Mouse (Mus musculus) gastrocnemius, postnatal 14 days (tissue): ENCODE data around the gene Tex52. TPM values are rescaled to one million over a fixed set of nuclear protein-coding genes. Genes with fewer than 3 reads are reported as not detected.
"Not testable (repeated sequence)": the region's sequence is repeated elsewhere in the genome, so short reads cannot be mapped to it uniquely, and the experiment has no call there.

Experiments
- DNase-seq: peaks from one replicate; pipeline ENCODE4 v3.0.0; 2021; ENCODE audit warnings: mixed read lengths
- intact Hi-C: fragments of 180-260 bp; cut with DNase I; formaldehyde crosslinking; loops from one replicate; pipeline ENCODE4 v1.15.1; 2025; ENCODE audit warnings: low total_unique reads
- total RNA-seq, 2 experiments: library from RNA; stranded (reverse); gene quantifications; 2 replicates each; pipeline ENCODE4 v1.2.3; 2021

Gene Tex52
- total RNA-seq, 2 experiments from 2014 or later: not detected

DNA sequence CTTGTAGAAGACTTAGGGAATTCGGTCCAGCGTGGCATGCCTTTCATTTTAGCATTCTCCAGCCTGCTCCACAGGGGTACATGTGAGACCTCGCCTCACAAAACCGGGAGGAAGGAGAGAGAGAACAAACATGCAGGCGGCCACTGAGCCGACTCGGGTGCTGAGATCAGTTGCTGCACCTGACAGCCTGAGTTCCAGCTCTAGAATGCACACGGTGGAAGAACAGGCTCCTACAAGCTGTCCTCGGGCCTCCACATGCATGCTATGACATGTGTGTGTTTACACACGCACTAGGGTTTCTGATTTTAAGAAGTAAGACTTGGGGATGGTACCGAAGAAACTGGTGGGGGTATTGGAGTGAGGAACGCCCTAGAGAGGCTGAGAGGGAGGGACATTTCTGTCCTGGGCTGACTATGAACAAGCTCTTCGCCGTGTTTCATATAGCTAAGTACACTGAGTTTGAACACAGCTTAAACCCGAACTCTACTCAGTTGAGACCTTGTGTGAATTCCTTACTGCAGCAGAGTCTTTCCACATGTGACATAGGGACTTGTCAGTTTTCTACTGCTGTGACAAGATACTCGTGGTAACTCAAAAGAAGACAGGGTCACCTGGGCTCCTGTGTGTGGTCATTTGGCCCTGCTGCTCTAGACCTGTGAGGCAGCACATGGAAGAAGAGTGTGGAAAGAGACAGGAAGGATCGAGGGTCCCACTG lies 1.3 kb downstream of the Tex52 start:
- no peak for DNase-seq
- intact Hi-C loops: no loop called here

DNA sequence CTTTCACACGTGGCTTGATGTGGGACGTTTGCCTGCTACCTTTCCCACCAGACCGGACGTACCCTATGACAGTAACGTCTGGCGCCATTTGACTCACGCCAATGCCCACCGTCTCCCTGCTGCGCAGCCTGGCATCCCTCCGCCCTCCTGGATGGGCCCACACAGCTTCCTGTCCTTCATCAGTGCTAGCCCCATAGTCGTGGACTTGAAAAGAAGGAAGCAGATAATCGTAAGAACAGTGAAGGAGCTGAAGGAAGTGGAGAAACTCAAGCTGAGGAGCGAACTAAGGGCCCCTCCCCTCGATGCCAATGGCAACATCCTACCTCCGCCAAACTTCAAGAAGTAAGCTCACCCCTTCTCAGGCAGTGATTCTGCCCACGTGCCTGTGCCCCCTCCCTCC lies 4.4 kb downstream of the Tex52 start:
- intact Hi-C loops: no loop called here
- no peak for DNase-seq

DNA sequence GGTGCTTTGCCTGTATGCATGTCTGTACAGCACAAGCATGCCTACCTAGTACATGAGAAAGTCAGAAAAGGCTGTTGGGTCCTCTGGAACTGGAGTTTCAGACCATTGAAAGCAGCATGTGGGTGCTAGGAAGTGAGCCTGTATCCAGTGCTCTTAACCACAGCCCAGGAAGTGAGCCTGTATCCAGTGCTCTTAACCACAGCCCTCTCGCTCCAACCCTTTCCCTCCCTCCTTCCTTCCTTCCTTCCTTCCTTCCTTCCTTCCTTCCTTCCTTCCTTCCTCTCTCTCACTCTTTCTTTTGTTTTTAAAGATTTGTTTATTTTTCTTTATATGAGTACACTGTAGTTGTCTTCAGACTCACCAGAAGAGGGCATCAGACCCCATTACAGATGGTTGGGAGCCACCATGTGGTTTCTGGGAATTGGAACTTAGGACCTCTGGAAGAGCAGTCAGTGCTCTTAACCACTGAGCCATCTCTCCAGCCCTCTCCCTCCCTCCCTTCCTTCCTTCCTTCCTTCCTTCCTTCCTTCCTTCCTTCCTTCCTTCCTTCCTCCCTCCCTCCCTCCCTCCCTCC lies 5.4 kb downstream of the Tex52 start:
- DNase-seq, intact Hi-C loops: not testable (repeated sequence)

DNA sequence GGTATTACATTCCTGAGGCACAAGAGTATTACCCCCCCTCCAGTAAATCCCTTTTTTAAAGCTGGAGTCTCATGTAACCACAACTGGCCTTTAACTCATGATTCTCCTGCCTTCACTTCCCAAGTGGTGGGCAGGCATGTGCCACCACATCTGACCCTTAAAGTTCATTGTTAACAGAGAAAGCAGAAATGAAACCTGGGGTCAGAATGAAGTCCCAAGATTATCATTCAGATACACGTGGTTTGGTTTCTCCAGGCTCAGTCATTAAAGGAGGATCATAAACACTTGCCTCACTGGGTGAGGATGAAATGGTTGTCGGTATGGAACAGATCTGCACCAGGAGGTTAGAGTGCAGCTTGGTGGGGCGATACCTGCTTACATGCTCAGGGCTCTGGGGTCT lies 6.0 kb downstream of the Tex52 start:
- no peak for DNase-seq
- intact Hi-C loops: no loop called here

DNA sequence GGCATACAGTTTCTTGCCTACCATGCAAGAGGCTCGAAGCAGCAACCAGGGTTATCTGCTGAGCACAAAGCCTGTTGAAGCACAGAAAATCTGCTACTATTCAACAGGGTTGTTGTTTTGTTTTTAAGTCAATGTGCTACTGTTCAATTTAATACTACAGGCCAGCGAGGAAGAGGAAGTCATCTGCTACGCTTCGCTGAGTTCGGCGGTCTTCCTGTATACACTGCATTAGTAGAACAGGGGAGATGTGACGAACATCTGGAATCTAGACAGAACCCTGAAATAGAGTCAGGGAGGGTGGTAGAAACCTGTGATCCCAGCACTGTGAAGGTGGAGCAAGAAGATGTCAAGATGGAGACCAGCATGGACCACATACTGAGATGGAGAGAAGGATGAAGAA lies 8.5 kb downstream of the Tex52 start:
- intact Hi-C loops: no loop called here
- no peak for DNase-seq

DNA sequence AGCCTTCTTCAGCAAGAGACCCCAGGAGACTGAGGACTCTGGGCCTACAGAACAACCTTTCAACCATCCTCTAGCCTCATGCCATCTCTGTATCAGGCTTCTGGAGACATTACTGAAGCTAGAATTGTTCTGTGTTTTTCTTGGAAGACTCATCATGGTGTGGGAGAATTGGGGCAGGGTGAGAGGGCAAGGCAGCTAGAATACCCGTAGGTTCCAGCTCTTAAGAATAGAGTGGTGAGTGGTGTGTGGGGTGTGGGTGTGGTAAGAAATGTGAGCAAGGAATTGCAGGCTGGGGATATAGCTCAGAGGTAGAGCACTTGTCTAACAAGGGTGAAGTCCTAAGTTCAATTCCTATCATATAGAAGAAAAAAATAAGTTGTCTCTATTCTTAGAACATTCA lies 9.8 kb downstream of the Tex52 start:
- no peak for DNase-seq
- intact Hi-C loops: no loop called here

DNA sequence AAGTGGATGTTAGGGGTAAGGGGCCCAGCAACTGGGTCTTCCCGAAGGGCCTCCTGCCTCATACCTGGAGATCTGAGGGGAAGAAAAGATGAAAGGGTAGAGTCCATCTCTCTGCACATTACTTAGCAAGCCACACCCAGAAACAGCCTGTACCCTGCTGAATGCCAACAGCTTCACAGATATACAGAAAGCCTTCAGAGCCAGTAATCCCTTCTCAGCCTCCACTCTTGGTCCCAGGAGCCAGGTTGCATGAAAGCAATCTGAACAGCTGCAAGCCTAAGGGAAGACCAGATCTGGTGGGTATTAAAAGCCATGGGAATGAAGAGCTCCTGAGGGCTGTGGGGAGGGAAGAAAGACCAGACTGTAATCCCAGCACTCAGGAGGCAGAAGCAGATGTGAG lies 13.9 kb downstream of the Tex52 start:
- DNase-seq: no peak
- intact Hi-C loops: no loop called here

DNA sequence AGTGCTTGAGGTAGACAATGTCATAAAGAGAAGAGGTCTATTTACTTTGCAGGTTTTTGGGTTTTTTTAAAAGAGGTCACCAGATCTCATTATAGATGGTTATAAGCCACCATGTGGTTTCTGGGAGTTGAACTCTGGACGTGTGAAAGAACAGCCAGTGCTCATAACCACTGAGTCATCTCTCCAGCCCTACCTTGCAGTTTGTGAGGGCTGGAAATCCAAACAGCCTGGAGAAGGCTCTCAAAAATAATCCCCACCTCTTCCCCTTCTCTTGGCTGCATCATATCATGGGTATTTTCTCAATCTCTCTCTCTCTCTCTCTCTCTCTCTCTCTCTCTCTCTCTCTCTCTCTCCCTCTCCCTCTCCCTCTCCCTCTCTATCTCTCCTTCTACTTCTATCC lies 15.4 kb downstream of the Tex52 start:
- DNase-seq: no peak
- intact Hi-C loops: no loop called here

DNA sequence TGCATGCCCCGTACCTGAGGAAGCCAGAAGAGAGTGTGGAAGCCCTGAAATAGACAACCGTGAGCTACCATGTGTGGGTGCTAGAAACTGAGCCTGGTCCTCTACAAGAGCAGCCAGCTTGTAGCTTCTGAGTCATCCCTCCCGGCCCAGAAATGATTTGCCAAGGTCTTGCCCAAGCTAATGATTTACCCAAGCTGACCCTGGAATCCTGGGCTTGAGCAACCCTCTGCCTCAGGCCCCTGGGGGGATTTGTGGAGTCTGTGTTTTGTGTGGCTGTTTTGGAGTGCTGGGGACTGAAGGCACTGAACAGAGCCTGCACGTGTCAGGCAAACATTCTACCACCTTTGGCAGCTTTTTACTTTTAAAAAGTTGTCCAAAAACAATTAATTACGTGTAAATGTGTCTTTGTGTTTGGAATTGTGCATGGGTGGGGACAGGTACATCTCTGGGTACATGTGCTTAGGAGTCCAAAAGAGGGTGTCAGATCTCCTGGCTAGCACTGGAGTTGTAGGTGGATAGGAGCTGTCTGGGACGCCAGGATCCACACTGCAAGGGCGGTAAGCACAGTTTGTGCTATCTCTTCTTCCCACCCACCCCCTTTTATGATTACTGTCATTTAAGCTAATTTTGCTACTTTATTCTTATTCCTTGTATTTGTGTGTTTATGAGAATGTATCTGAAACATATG lies 22.5 kb downstream of the Tex52 start:
- DNase-seq: no peak
- intact Hi-C loops: no loop called here

DNA sequence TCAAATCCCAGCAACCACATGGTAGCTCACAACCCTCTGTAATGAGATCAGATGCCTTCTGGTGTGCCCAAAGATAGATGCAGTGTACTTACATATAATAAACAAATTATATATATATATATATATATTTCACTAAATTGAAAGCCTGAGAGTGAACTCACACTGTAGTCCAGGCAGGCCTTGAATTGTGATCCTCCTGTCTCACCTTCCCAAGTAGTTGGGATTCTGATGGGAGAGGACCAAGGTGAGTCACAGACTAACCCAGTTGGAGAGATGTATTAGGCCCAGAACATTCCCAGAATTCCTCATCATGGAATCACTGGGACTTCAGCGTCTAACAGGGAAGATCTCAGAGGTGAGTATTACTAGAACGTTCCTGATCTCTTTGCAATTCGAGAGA lies 23.7 kb downstream of the Tex52 start, which contains the start of gene Nrip2:
TSS of gene Nrip2 (plus strand) at position 301 of the 400 bp plus-strand sequence.
- DNase-seq: no peak

DNA sequence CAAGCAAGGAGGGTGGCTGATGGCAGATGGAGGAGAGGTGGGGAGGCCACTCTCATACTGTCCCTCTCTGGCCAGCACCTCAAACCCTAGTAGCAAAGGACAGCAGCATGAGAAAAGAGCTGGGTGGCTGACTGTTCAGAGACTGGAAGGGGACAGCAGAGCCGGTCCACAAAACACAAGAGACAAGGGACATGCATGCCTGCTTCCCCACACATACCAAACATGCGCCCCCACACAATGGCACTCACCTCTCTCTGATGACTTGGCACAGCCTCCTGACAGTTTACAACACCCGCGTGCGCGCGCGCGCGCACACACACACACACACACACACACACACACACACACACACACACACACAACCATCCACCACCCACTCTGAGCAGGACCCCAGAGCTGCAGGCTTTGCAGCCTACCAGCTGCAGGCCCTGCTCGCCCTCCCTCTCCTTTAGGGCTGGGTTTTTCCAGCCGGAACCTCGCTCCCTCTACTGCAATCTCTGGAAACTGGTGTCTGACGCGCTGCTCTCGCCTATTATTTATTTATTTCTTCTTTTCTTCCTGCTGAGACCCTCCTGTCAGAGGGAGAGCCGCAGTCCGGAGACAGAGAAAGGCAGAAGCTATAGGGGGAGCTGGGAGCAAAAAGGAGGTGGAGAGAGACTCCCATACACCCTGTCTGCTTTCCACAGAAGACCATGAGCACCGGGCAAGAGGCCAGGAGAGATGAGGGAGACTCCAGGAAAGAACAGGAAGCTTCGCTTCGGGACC lies 24.3 kb downstream of the Tex52 start:
- DNase-seq: peak; percentile 36
- intact Hi-C loops: no loop called here

More for the DNA sequence above, 23.7 kb downstream of the Tex52 start, which contains the start of gene Nrip2:
- intact Hi-C loops: no loop called here

DNA sequence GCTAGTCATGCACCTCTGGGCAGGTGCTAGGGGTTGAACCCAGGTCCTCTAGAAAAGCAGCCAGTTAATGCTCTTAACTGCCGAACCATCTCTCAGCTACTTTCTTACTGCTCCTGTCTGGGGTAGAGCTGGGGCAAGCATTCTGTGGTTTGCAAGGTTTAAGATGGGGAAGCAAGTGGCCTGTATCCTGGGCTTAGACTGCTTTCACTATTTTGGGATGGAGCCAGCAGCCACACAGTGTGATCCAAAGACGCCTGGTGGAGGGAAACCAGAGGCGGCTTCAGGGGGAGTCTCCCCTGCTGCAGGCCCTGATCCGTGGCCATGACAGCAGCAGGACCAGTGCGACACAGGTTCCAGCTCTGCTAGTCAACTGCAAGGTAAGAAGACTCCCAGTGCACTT lies 29.5 kb downstream of the Tex52 start:
- intact Hi-C loops: no loop called here
- no peak for DNase-seq

DNA sequence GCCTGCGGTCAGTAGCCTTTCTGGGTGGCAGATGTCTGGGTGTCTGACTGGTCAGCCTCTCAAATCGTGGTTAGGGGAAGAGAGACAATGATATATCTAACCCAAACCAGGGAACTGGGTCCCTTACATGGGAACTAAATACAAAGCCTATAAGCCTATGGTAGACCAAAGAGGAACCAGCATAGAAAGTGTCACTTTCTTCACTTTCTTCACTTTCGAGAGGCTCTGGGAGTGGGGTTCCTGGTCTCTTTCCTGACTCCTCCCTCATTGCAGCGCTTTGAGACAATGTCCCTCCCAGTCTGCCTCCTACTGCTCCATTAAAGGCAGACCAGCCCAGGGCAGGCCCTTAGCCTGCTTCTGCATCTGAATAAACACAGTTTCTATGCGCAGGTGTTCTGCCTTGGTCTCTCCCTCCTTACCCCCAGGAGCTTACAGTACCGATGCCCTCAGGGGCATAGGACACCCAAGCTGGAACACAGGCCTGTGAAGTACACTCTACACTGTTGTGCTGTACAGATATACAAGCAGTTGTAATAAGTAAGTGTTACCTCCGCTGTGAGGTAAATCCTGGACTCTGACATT lies 33.4 kb downstream of the Tex52 start:
- intact Hi-C loops: no loop called here

DNA sequence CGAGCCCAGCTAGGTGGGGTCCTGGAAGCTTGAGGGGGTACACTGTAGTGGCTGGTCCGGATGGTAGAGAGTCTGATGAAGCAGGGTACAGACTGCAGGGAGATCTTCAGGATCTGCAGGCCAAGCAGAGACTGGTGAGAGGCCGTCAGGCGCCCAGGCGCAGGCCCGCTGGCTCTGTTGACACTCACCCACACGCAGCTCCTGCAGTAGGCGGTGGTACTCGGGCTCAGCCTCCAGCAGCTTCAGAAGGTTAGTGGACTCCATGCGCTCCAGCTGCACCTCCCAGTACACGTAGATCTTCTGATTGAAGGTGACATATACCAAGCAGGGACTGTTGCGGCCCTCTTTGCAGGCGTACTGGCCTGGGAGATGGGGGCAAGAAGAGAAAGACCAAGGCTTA lies 35.0 kb downstream of the Tex52 start:
- no peak for DNase-seq
- intact Hi-C loops: loop anchor here (5.0 kb wide), 2 partner anchors 38 to 93 kb away; no protein-coding TSS in a partner anchor

More for the DNA sequence above, 33.4 kb downstream of the Tex52 start:
- DNase-seq: no peak

DNA sequence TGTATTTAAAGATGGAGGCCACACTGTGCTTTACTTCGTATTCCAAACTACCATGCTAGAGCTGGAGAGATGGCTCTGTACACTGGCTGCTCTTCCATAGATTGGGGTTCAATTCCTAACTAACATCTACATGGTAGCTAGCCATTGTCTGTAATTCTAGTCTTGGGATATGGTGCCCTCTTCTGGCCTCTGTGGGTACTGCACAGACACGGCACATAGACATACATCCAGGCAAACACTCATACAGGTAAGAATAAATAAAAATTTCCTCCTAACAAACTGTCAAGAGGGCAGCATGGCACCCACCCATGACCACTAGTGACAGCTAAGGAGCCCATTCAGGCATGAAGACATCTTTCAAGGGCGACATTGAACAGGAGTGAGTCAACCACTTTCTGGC lies 35.9 kb downstream of the Tex52 start:
- intact Hi-C loops: loop anchor here (5.0 kb wide), 2 partner anchors 39 to 94 kb away; no protein-coding TSS in a partner anchor
- DNase-seq: peak; percentile 60

DNA sequence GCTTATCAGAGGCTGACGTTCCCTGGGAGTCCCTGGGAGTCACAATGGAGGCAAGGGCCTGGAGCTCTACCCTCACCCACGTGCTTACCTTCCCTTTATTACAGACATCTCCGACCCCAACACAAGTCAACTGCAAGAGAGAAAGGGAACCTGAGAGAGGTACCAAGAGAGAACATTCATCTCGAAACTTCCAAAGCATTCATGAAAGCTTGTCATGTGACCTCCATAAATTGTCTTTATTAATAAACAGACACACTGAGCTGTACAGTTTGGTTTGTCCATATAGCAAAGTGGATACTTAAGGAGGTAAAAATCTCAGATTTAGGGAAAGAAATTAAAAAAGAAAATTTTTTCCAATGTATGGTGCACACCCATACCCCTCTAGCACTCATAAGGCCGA lies 40.9 kb downstream of the Tex52 start:
- no peak for DNase-seq
- intact Hi-C loops: no loop called here

DNA sequence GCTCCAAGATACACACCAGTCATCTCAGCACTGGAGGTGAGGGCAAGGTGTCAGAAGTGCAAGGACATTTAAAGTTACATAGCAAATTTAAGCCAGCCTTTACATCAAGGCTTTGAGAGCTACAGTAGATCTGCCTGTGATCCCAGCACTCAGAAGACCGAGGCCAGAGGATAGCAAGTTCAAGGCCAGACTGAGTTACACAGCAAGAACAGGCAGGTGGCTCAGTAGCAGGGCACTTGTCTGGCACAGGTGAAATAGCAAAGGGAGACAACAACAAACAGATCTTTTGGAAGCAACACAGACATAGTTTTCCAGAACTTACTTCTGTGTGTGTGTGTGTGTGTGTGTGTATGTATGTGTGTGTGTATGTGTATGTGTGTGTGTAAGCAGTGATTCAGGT lies 42.8 kb downstream of the Tex52 start:
- intact Hi-C loops: no loop called here
- no peak for DNase-seq

DNA sequence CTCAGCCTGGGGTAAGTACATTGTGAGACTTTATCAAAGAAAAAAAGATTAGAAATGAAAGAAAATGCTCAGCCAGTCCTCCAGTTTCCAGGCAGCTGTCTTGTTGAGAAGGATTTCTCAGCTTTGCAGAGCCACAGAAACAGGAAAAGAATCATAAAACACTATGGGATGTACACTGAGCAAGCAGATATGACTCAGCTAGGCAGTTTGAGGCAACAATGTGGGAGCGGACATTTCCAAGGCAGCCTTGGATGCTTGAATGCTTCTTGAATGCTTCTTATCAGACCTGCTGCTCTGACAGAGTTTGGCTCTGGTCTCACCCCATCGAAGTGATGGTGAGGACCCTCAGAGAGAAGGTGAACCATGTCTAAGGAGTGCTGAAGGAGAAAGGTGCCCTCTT lies 45.8 kb downstream of the Tex52 start:
- no peak for DNase-seq
- intact Hi-C loops: no loop called here

DNA sequence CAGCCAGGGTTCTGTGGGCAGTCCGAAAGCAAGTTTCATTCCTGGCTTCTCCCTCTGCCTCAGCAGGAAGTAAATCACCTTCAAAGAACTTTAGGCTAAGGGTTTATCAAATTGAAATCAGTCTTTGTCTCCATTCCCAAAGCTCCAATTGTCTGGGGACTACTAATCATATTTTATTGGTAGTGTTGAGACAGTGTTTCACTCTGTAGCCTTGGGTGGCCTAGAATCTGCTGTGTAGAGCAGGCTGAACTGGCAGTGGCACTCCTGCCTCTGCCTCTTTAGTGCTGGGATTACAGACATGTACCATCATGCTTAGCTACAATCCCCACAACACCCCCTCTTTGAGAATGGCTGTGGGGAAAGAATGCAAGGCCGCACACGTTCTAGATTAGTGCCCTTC lies 46.2 kb downstream of the Tex52 start:
- intact Hi-C loops: no loop called here
- no peak for DNase-seq
